Mouse (Mus musculus) stomach, postnatal 0 days (tissue): ENCODE data around the gene Map4k5.

Source experiments
- CTCF ChIP-seq: IDR thresholded peaks from 2 replicates; pipeline ENCODE4 v1.5.1; 2016; ENCODE audit warnings: antibody characterized with exemption, low read depth, mild to moderate bottlenecking, moderate library complexity
- EP300 ChIP-seq: optimal IDR thresholded peaks from 2 replicates; pipeline ENCODE3; 2016; ENCODE audit warnings: antibody characterized with exemption

GRCm38 (mm10) chr12:69804393-69805070 is 88.5 kb downstream of the Map4k5 start:
- TF ChIP-seq EP300 (no peak), CTCF (no peak)
